Mouse (Mus musculus) spleen, adult 2 months (tissue): ENCODE results near the gene Ern1.

Experiments
- CTCF ChIP-seq: fragments of 200-500 bp; IDR thresholded peaks from 2 replicates; pipeline ENCODE4 v1.5.1; 2011; ENCODE audit warnings: mild to moderate bottlenecking, inconsistent platforms; ENCODE audit not compliant: insufficient read depth, insufficient read length, insufficient replicate concordance; ENCODE audit errors: extremely low read depth
- POLR2A ChIP-seq: fragments of 200-500 bp; IDR thresholded peaks from 2 replicates; pipeline ENCODE4 v1.6.1; 2011; ENCODE audit warnings: low read depth, low read length, inconsistent platforms

GRCm38 (mm10) chr11:106503425-106503717 lies 15.7 kb upstream of the Ern1 start:
- TF ChIP-seq CTCF (no peak), POLR2A (no peak)
